Mouse (Mus musculus): Measurements from ENCODE around the gene Usp39.

Usp39 gene

DNA sequence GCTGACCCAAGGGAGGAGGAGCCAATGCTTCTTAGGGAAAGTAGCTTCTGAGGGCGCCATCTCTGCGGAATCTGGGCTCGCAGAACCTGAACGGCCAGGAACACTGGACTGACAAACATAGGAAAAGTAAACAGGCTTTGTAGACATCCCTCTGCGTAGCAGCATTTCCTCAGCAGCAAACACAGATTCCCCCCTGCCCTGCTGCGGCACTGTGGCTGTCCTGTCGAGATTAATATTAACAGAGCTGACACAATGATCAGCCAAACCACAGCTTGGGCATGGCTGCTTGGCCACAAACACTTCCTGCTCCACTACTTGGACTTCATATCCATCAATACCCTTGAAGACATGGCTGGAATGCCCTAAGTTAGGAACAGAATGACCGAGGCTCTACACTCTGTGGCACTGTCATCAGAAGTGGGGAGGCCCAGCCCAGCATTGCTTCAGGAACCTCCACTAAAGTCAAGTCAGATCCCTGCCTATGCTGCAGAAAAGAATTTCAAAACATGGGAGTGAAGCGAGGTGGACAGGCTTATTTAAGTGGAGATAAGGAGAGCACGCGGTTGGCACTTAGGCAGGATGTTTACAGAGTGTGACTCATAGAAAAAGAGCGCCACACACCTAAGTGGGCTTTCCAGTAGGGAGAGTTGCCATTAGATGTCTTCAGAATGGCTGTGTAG is 51.9 kb downstream of the Usp39 start:
- peak; percentile 84 for DNase-seq

DNA sequence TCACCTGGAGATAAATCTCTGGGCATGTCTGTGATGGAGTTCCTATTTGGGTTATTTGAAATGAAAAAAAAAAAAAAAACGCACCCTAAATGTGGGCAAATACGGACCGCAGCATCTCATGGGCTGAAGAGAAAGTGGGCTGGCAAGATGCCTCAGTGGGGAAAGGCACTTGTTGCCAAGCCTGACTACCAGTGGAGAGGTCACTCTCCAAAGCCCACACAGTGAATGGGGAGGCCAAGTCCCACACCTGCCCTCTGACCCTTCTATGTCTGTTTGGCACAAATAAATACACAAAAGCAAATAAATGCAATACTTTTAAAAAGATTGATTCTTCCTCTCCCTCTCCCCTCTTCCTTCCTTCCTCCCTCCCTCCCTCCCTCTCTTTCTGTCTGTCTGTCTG is 55.5 kb downstream of the Usp39 start:
- DNase-seq: no peak

DNA sequence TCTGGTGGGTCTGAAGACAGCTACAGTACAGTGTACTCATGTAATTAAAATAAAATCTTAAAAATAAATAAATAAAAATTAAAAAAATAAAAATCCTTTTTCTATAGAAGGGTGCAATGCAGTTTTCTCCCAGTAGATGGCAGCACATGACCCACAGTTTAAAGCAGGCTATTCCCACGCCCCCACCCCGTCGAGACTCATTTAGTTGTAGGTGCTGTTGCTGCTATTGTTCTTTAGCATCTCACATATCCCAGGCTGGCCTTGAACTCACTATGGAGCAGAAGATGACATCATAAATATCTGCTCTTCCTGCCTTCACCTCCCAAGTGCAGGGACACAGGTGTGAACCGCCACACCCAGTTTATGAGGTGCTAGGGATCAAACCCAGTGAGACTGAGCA is 61.1 kb downstream of the Usp39 start:
- peak; percentile 87 for DNase-seq

DNA sequence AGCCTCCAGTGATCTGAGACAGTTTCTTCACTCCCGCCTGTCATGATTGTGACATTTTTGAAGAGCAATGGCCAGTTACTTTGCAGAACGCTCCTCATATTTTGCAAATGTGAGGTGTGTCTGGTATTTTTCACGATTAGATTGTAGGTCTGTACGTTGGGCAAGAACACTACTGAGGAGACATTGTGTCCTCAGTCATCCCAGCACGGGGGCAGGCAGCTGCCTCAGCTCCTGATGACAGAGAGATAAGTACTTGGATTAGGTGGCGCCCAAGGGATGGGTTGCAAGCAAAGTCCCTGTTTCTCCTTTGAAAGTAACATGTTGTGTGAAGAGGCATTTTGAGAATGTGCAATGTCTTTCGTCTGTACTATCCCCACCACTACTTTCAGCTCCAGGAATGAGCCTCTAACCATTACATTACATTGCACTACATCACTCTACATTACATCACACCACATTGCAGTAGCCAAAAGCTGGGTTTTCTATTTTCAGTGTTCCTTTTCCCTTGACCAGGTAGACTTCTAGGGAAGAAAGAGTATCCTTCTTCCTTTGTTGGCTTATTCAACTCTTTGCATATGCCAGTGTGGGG is 64.5 kb downstream of the Usp39 start:
- DNase-seq: no peak

DNA sequence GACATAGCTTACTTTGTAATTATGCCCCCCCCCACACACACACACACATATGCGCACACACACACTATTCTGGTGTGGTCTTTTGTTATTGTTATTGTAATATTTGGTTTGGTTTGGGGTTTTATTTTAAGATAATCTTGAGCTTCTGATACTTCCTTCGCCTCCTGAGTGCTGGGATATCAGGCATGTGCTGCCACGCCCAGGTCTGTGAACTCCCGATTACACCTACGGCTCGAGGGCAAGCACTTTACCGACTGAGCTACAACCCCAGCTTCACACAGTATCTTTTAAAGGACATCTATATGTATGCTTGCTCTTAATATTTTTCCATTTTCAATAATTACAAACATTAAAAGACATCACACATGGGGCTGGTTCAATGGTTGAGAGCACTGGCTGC is 65.5 kb downstream of the Usp39 start:
- DNase-seq: no peak

DNA sequence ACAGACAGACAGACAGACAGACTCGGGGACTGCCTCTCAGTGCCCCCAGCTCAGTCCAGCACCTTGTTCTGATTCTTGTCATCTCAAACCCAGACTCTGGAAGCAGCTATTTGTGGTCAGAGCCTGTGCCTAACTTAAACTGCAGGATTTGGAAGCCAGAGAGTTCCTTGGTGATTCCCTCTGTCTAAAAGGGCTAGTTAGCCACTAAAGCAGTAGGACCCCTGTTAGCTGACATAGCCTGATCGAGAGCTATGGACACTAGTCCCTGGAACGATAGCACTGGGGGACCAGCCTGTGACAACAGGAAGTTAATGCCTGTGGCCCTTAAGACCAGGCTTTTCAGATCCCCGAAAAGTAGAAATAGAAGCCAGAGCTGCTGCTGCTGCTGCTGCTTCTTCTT is 66.1 kb downstream of the Usp39 start:
- no peak for DNase-seq

DNA sequence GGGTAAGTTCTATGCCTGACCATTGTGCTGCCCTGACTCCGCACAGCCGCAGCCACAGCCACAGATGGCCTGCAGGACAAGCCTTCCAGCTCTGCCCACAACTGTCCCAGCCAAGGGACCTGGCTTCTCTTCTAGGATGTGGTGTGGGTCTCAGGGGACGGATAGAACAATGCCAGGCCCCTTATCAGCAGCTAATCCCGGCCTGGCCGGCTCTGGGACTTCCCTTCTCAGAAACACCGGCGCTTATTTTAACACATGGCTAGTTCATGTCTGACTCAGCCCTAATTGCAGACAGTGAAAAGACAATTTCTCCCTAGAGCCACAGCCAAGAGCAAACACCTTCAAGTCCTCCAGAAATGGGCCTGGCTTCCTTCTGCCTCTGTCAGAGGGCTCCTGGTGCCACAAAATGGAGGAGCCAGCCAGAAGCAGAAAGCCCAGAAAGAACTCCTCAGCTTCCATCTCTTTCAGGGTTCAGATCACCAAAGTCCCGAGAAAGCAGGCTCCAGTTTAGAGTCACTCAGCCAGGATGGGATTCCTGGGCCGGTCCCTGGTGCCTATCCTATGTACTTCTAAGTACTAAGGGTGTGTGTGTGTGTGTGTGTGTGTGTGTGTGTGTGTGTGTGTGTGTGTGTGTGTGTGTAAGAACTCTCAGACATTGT is 67.3 kb downstream of the Usp39 start:
- peak; percentile 66 for DNase-seq

DNA sequence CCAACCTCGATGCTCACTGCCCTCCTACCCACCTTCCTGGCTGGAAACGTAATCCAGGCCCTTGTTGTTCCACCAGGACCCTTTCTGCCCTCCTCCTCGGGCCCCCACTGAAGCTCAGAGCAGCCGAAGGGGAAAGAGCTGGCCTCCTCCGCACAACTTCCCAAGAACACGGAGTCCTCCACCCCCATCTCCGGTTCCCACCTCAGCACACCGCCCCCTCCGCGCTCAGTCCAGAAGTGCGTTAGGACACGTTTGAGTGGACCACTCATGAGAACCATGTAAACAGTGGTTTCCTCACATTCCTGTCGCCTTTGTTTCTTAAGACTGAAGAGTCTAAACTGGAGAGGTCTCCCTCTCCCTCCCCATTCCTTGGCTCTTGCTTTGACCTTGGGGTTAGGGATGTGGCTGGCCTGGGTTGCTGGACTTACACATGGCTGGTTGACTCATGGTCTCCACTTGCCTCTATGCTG is 68.0 kb downstream of the Usp39 start:
- DNase-seq: peak; percentile 89

DNA sequence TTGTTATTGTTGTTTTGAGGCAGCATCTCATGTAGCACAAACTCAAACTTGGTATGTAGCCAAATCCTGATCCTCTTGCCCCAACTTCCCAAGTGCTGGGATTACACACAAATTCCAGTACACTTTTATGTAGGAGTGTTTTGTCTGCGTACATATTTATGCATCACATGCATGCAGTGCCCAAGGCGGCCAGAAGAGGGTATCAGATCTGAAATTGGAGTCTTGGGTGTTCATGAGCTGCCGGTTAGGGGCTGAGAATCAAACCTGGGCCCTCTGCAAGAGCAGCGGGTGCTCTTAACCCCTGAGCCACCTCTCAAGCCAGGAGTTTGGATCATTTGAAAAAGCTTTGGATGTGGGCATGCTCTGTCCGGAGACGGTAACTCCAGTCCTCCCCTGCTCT is 68.8 kb downstream of the Usp39 start:
- DNase-seq: peak; percentile 77

DNA sequence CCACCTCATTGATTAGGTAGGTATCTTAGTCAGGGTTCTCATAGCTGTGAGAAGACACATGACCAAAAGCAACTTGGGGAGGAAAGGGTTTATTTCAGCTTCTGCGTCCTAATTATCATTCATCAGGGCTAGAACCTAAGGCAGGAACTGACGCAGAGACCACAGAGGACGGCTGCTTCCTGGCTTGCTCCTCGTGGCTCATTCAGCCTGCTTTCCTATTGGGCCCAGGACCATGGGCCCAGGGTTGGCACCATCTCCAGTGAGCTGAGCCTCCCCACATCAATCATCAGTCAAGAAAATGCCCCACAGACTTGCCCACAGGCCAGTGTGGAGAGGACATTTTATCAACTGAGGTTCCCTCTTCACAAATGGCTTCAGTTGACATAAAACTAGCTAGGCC is 69.5 kb downstream of the Usp39 start:
- no peak for DNase-seq

DNA sequence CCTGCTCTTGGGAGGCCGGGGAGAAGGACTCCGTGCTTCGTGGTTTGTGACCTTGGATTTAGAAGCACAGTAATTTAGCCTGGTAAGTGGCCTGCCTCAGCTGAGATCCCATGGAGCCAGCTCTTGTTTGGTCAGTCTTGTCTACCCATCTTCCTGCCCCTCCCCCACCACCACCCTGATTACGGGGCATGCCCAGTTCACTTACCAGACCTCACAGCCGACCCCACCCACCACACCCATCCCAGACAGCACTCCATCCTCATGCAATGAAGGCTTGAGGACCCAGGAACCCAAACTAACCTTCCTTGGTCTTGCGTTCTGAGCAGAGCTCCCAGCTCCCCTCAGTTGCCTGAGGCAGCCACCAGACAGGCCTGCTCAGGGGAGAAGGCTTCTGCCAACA is 71.8 kb downstream of the Usp39 start:
- DNase-seq: no peak

DNA sequence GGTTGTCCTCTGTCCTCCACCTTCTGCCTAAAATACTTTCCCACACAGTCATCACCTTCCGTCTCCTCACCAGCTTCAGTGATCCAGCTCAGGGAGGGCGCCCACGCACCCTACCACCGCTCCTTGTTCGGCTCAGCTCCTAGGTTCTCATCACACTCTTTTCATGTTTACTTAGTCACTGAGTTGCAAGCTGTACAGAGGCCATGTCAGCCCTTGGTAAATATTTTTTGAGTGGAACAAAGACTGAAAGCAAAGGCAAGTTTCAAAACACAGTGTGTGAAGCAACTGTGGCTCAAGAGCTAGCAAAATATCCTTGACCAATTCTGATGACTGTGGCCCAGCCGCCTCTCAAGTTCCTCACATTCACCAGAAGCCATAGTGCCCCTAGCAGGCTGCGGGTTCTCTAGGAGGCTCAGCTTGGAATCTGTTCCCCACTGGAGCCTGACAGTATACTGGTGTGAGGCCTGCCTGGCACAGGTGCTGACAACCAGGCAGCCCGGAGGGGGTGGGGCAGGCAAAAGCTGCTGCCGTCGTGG is 72.8 kb downstream of the Usp39 start:
- DNase-seq: peak; percentile 86

DNA sequence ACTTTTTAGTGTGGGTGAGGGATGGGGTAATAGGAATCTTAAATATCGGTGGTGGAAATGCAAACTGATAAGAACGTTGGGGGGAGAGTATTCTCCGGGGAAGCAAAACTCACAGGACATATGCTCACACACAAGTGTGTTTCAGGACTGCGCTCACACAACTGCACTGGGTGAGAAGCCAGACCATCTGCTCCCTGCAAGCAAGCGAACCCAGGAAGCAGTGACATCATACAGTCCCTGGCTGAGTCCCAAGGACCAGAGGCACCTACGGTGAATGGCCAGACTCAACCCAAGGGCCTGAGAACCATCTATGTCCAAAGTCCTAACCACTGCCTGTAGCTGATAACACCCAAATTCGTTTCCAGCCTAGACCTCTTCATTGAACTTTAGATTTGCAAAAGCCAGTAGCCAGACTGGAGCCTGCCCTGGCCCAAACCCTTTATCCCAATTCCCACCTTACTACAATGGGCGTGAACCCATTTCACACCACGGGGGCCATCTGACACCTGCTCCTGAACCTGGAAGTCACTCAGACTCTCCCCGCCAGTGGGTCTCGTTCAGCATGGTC is 73.9 kb downstream of the Usp39 start:
- DNase-seq: no peak

DNA sequence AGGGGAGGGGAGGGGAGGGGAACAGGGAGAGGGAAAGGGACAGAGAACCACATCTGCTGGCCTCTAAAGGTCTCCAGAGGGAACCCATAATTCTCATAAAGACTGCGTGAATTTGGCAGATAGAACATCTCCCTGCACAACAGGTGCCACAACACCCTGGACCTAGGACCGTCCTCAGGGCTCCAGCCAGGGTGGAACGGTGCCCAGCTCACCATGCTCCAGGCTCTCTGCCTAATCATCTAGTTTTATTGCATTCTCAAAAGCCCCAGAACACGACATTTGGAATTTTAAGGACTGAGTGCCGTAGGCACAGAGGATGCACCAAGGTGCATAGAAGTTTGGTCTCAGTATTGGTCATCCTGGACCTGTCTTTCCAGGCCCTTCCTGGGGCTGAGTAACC is 74.7 kb downstream of the Usp39 start:
- DNase-seq: no peak

All from lung, postnatal 36 days (tissue).